Mouse (Mus musculus) embryonic stem cell, embryonic (primary cell): ENCODE data around the gene Klhl36.

Experiments
- CTCF ChIA-PET, 4 experiments: fragments of 300-600 bp in 2 of 4; fragments of 350-600 bp in 2 of 4; sonication (Branson Sonifier 250); formaldehyde crosslinking; loops; one replicate each; lab custom pipeline; 2022; ENCODE audit warnings: inconsistent platforms in 2 of 4; lab: Charles Lee
- POLR2A ChIA-PET, 4 experiments: fragments of 300-600 bp in 2 of 4; fragments of 350-600 bp in 2 of 4; sonication (Branson Sonifier 250); formaldehyde crosslinking; loops; one replicate each; lab custom pipeline; 2022; ENCODE audit warnings: antibody characterized with exemption in 4 of 4, inconsistent platforms in 1 of 4; lab: Charles Lee

The Klhl36 gene

DNA sequence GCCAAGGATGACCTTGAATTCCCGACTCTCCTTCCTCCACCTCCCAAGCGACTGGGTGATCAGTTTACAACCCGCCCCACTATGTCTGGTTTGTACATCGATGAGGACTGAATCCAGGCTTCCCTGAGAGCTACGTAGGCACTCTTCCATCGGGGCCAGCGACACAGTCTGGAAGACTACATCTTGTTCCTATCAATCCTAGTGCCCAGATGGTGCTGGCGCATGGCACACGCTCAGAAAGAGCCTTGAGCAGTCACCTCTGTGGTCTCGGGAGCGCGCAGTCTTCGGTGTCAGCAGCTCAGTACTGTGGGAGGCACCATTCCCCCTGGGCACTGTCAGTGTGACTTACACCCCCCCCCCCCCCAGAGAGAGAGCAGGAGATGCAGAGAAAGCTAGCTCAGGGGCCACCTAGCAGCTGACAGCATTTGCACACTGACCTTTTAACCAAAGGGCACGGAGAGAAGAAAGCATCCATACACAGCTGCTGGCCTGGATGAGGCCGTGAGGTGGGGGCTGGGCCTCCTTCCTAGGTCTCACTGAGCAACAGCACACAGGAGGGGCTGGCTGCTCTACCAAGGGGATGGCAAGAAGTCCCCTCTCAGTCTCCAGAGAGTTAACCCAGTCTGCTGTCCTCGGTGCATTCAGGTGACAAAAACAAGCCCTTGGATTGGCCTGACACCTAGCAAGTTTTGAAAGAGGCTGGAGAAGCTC is 32.0 kb upstream of the Klhl36 start:
- CTCF ChIA-PET: interaction anchor here (0.5 to 2.5 kb wide), 12 partner anchors 9 to 1595 kb away, joined by 3 to 12 read pairs (median 4); partner anchors contain the start of gene Cotl1 (in 1 of the 4)
- POLR2A ChIA-PET: interaction anchor here in 3 of 4 experiments (0.6 to 4.1 kb wide), 20 partner anchors 8 to 1611 kb away, joined by 3 to 33 read pairs (median 3); partner anchors contain the start of genes Cotl1 (in 2 of the 3), Gm20388 (in 2 of the 3), Klhl36 (in 2 of the 3) and Usp10 (in 2 of the 3)

DNA sequence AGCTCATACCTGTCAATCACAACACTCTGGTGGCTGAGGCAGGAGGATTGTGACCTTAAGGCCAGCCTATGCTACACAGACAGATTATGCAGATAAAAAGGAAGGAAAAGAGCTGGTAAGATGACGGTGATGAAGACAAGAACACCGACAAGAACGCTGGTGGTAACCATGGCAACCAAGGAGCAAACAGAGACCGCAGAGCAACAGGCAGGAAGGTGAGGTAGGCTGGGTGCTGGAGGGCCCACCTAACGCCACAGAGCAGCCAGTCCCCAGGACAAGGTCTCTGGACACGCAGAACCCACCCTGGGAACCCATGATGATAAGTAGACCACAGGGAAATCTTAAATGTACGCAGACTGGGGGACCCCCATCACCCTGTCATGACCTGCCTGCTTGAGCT is 31.5 kb upstream of the Klhl36 start:
- ChIA-PET POLR2A (interaction anchor here in 3 of 4 experiments (0.6 to 4.1 kb wide), 15 partner anchors 8 to 104 kb away, joined by 3 to 33 read pairs (median 3); partner anchors contain the start of genes Cotl1 (in 2 of the 3), Klhl36 (in 2 of the 3), Gm20388 (in 1 of the 3) and Tldc1 (in 1 of the 3)), CTCF (interaction anchor here in 2 of 4 experiments (0.5 to 2.5 kb wide), 7 partner anchors 10 to 1594 kb away, joined by 3 to 12 read pairs (median 4); partner anchors contain the start of gene Cotl1 (in 1 of the 2))

DNA sequence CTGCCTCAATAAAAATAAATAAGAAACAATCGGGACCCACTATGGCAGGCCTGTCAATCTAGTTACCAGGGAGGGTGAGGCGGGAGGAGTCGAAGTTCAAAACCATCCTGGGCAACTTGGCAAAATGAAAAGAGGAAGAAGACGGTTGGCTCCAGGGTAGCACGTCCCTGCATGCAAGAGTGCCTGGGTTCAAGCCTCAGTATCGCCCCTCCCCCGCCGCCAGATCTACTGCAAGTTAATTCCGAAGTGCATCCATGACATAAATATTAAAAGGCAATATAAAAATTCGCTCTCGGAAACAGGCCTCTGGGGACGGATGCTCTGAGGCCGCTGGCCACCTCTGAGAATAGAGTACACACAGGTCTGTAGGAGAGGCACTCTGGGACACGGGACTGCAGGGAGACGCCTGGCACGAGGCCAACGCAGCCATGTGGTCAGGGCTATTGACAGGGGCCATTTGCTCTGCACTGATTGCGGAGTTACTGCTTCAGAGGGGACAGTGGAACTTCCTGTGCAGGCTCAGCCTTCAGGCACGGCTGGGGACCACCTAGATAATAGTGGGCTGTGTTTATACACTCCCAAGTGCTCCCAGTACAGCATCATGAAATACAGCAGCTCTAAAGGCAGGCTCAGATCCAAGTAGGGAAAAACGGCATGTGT is 30.6 kb upstream of the Klhl36 start:
- ChIA-PET CTCF (interaction anchor here in 1 of 4 experiments (1.1 kb wide), 1 partner anchor 49 kb away, joined by 3 read pairs; no protein-coding TSS in a partner anchor), POLR2A (interaction anchor here in 3 of 4 experiments (1.1 to 3.0 kb wide), 4 partner anchors 9 to 56 kb away, joined by 3 to 18 read pairs (median 4); partner anchors contain the start of genes Cotl1 (in 1 of the 3) and Klhl36 (in 1 of the 3))

- ChIA-PET CTCF (interaction anchor here in 1 of 4 experiments (1.1 kb wide), 1 partner anchor 50 kb away, joined by 3 read pairs; no protein-coding TSS in a partner anchor), POLR2A (interaction anchor here in 3 of 4 experiments (0.6 to 1.6 kb wide), 5 partner anchors 19 to 55 kb away, joined by 3 to 4 read pairs (median 3); partner anchors contain the start of gene Klhl36 (in 1 of the 3))
Observed at GRCm38 (mm10) chr8:119832101-119832617, 29.9 kb upstream of the Klhl36 start.

DNA sequence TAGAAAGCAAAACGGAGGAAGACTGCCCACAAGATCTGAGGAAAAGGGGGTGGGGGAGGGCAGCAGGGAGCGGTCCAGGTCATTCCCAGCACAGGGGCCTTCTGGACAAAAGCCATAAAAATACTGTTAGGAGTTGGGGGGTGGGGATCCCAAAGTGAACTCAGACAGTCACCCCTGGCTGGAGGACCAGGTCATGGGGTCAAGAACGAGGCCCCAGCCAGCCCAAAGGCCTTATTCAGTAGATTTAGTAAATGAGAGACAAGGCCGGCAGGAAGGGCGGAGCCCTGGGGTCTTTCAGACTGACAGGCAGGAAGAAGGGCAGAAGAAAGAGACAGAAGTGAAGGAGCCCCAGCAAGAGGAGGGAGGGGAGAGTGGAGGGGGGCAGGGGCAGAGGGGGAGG is 29.1 kb upstream of the Klhl36 start:
- POLR2A ChIA-PET: interaction anchor here in 2 of 4 experiments (0.6 to 1.1 kb wide), 4 partner anchors 20 to 52 kb away, joined by 3 read pairs; partner anchors contain the start of gene Klhl36 (in 1 of the 2)
- CTCF ChIA-PET: no interaction called here

DNA sequence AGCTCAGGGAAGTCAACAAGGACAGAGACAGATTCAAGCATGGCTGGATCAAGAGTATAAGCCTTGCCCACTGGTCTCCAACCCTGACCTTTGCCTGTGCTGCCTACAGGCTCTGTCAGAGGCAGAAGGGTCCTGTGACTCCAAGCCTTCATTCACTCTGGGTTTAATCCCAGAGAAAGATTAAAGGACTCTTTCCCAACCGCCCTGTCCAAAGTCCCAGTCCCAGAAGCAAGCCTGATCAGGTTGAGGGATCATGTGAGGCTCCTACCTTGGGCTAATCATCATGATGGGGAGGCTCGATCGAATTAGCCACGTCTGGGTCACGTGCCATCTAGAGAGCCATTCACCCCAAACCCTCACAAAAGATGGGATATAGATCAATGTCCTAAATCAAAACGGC is 27.4 kb upstream of the Klhl36 start:
- ChIA-PET CTCF (interaction anchor here in 1 of 4 experiments (1.2 kb wide), 1 partner anchor 52 kb away, joined by 3 read pairs; no protein-coding TSS in a partner anchor), POLR2A (interaction anchor here in 2 of 4 experiments (1.0 to 1.1 kb wide), 2 partner anchors 27 to 52 kb away, joined by 3 read pairs; partner anchors contain the start of gene Klhl36 (in 1 of the 2))

DNA sequence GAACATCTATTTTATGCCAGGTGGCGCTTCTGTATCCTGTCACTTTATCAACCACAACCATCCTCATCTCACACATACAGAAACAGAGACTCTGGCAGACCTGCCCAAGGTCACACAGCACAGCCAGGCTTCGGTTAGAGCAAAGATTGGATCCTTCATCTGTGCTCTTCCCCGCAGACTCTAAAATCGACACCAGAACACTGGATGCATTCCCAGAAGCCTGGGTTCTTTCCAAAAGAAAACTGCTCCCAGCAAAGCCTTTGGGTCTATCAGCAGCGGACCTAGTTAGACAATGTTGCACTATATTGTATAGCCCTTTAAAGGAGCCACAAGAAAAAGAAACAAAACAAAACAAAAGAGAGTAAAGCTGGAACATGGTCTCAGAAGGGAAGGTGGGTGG is 26.8 kb upstream of the Klhl36 start:
- ChIA-PET POLR2A (interaction anchor here in 1 of 4 experiments (0.6 kb wide), 1 partner anchor 33 kb away, joined by 4 read pairs; no protein-coding TSS in a partner anchor), CTCF (interaction anchor here in 1 of 4 experiments (1.2 kb wide), 1 partner anchor 53 kb away, joined by 3 read pairs; no protein-coding TSS in a partner anchor)

- ChIA-PET POLR2A (interaction anchor here in 2 of 4 experiments (0.7 to 0.9 kb wide), 2 partner anchors 54 to 861 kb away, joined by 3 read pairs; no protein-coding TSS in a partner anchor), CTCF (interaction anchor here in 3 of 4 experiments (0.7 to 1.5 kb wide), 5 partner anchors 9 to 57 kb away, joined by 3 to 6 read pairs (median 4); no protein-coding TSS in a partner anchor)
Observed at GRCm38 (mm10) chr8:119836831-119837230, 25.2 kb upstream of the Klhl36 start.

- POLR2A ChIA-PET: interaction anchor here in 2 of 4 experiments (0.6 to 3.8 kb wide), 10 partner anchors 8 to 314 kb away, joined by 3 to 33 read pairs (median 4); partner anchors contain the start of genes Klhl36 (in 1 of the 2) and Tldc1 (in 1 of the 2)
- CTCF ChIA-PET: interaction anchor here in 2 of 4 experiments (0.6 to 1.5 kb wide), 5 partner anchors 24 to 60 kb away, joined by 3 to 5 read pairs (median 3); partner anchors contain the start of gene Tldc1 (in 1 of the 2)
Observed at GRCm38 (mm10) chr8:119837553-119838071, 24.5 kb upstream of the Klhl36 start.

- CTCF ChIA-PET: interaction anchor here (0.6 to 1.8 kb wide), 10 partner anchors 36 to 502 kb away, joined by 3 to 5 read pairs (median 4); partner anchors contain the start of gene Tldc1 (in 2 of the 4)
- POLR2A ChIA-PET: interaction anchor here (0.5 to 3.8 kb wide), 26 partner anchors 8 to 680 kb away, joined by 3 to 33 read pairs (median 3); partner anchors contain the start of genes Tldc1 (in 2 of the 4) and Klhl36 (in 1 of the 4)
Observed at GRCm38 (mm10) chr8:119838100-119838982, 23.7 kb upstream of the Klhl36 start.

- ChIA-PET CTCF (interaction anchor here (0.6 to 2.8 kb wide), 11 partner anchors 32 to 162 kb away, joined by 3 to 14 read pairs (median 4); partner anchors contain the start of gene Tldc1 (in 1 of the 4)), POLR2A (interaction anchor here (0.5 to 3.8 kb wide), 24 partner anchors 8 to 680 kb away, joined by 3 to 33 read pairs (median 3); partner anchors contain the start of genes Tldc1 (in 2 of the 4) and Klhl36 (in 1 of the 4))
Observed at GRCm38 (mm10) chr8:119838983-119839340, 23.1 kb upstream of the Klhl36 start.

- ChIA-PET CTCF (interaction anchor here (0.6 to 2.8 kb wide), 17 partner anchors 33 to 1767 kb away, joined by 3 to 17 read pairs (median 4); partner anchors contain the start of gene Tldc1 (in 1 of the 4)), POLR2A (interaction anchor here (0.5 to 3.8 kb wide), 27 partner anchors 8 to 679 kb away, joined by 3 to 33 read pairs (median 3); partner anchors contain the start of genes Tldc1 (in 2 of the 4), Klhl36 (in 1 of the 4) and Usp10 (in 1 of the 4))
Observed at GRCm38 (mm10) chr8:119839419-119840021, 22.5 kb upstream of the Klhl36 start.

GRCm38 (mm10) chr8:119840275-119840808 is 21.7 kb upstream of the Klhl36 start, which contains the start of gene Cotl1:
Gene Cotl1, minus strand, starts transcription at chr8:119840544.
- ChIA-PET POLR2A (interaction anchor here in 3 of 4 experiments (0.5 to 3.8 kb wide), 15 partner anchors 9 to 282 kb away, joined by 3 to 33 read pairs (median 3); partner anchors contain the start of genes Tldc1 (in 2 of the 3), Klhl36 (in 1 of the 3), Mbtps1 (in 1 of the 3) and Usp10 (in 1 of the 3)), CTCF (interaction anchor here in 3 of 4 experiments (0.5 to 2.8 kb wide), 12 partner anchors 10 to 589 kb away, joined by 3 to 14 read pairs (median 4); no protein-coding TSS in a partner anchor)

GRCm38 (mm10) chr8:119840905-119841411 is 21.1 kb upstream of the Klhl36 start:
- CTCF ChIA-PET: interaction anchor here in 3 of 4 experiments (0.5 to 2.8 kb wide), 17 partner anchors 11 to 589 kb away, joined by 3 to 14 read pairs (median 4); no protein-coding TSS in a partner anchor
- POLR2A ChIA-PET: interaction anchor here in 3 of 4 experiments (0.6 to 3.8 kb wide), 16 partner anchors 8 to 282 kb away, joined by 3 to 33 read pairs (median 4); partner anchors contain the start of genes Tldc1 (in 2 of the 3), Klhl36 (in 1 of the 3), Mbtps1 (in 1 of the 3) and Usp10 (in 1 of the 3)
